Mouse (Mus musculus) forebrain, embryonic 14.5 days (tissue): ENCODE measurements around the gene Tmem51. TPM values are rescaled to one million over a fixed set of nuclear protein-coding genes. Genes with fewer than 3 reads are reported as not detected.
A peak's percentile ranks its signal among the peaks of the same experiment; 100 is the strongest.

Source experiments
- ATAC-seq: fragments of 200-750 bp; cut with Nextera tagmentation; 2 replicates; pipeline ENCODE4 v1.8.0; 2017; ENCODE audit warnings: mild to moderate bottlenecking, moderate library complexity
- DNase-seq: peaks from one replicate; pipeline ENCODE4 v3.0.0-alpha.2; 2015; ENCODE audit warnings: low spot score
- H3K27ac ChIP-seq: fragments of 300-500 bp; sonication (generic); 2 replicates; pipeline ENCODE4 v1.5.1; 2014; ENCODE audit warnings: low read depth, mild to moderate bottlenecking, control low read depth, low read length, moderate library complexity
- H3K27me3 ChIP-seq: fragments of 300-500 bp; sonication (generic); replicated peaks from 2 replicates; pipeline ENCODE4 v1.6.1; 2014; ENCODE audit warnings: low read length, control low read depth, mixed read lengths; ENCODE audit not compliant: control insufficient read depth, insufficient read depth
- H3K36me3 ChIP-seq: fragments of 300-500 bp; sonication (generic); 2 replicates; pipeline ENCODE4 v1.6.1; 2014; ENCODE audit warnings: low read length, control low read depth; ENCODE audit not compliant: control insufficient read depth, insufficient read depth
- H3K4me1 ChIP-seq: fragments of 300-500 bp; sonication (generic); 2 replicates; pipeline ENCODE4 v1.6.1; 2014; ENCODE audit warnings: antibody characterized with exemption, low read length, control low read depth; ENCODE audit not compliant: control insufficient read depth, insufficient read depth
- H3K4me2 ChIP-seq: fragments of 300-500 bp; sonication (generic); 2 replicates; pipeline ENCODE4 v1.6.1; 2014; ENCODE audit warnings: mild to moderate bottlenecking, control low read depth, low read length
- H3K4me3 ChIP-seq: fragments of 300-500 bp; sonication (generic); 2 replicates; pipeline ENCODE4 v1.5.1; 2014; ENCODE audit warnings: low read depth, low read length, control low read depth
- H3K9ac ChIP-seq: fragments of 300-500 bp; sonication (generic); 2 replicates; pipeline ENCODE4 v1.6.1; 2014; ENCODE audit warnings: mild to moderate bottlenecking, low read length, control low read depth, moderate library complexity
- H3K9me3 ChIP-seq: fragments of 300-500 bp; sonication (generic); replicated peaks from 2 replicates; pipeline ENCODE4 v1.6.1; 2016; ENCODE audit warnings: low read length, control low read depth, mixed read lengths; ENCODE audit not compliant: control insufficient read depth
- WGBS: fragments of 180-500 bp; shearing (Covaris S2); extraction: QIAGEN DNeasy Blood & Tissue Kit; methylation state at CpG from one replicate; pipeline ENCODE4 v1.1.7; 2014; 5-methylcytosine and 5-hydroxymethylcytosine counted together
- polyA plus RNA-seq: library from polyadenylated mRNA; unstranded; fragments of >200 nt; fragmentation: Nextera tagmentation; extraction: Ambion mirVana; gene quantifications from 2 replicates; pipeline ENCODE4 v1.2.1, GENCODE M21; 2014

The Tmem51 gene
- polyA plus RNA-seq, 1 experiment from 2014 or later, result 6.5 TPM

DNA sequence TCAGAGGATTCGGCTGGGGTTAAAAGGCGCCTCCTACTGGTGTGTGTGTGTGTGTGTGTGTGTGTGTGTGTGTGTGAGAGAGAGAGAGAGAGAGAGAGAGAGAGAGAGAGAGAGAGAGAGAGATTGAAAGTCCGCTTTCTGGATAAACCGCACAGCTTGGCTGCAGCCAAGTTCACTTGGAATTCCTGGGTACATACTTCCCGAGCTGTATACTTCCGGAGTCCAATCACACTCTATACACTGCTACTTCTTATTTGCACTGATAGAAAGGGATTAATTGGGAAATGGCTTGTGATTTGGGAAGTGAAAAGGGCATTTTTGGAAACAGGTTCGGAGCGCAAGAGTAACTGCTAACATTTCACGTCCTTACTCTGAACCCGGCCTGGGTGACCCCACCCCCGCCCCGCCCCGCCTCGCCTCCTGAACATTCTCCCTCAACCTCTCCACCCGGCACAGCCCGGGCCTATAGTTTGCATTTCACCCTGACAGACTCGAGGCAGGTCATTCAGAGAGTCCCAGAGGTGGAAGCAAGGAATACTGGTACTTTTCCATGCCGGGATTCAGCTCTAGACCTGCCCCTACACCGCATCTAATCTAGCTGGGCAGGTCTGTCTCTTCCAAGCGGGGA, 946 bp upstream of the Tmem51 start:
- Histone ChIP-seq H3K4me1 (peaks cover 6% of the 10 kb centered on the region), H3K9me3 (no peaks in the 10 kb centered on the region), H3K4me2 (peak overlapping the region; percentile 97), H3K27me3 (peaks cover 31% of the 10 kb centered on the region), H3K36me3 (no peaks in the 10 kb centered on the region), H3K9ac (no peak overlapping the region; the same call in 1 of the 2 replicates), H3K27ac (no peak overlapping the region), H3K4me3 (peak overlapping the region; percentile 53)
- 5% methylated on average over 20 of the region's 20 CpGs for WGBS
- DNase-seq (no peak), ATAC-seq (no peak)

DNA sequence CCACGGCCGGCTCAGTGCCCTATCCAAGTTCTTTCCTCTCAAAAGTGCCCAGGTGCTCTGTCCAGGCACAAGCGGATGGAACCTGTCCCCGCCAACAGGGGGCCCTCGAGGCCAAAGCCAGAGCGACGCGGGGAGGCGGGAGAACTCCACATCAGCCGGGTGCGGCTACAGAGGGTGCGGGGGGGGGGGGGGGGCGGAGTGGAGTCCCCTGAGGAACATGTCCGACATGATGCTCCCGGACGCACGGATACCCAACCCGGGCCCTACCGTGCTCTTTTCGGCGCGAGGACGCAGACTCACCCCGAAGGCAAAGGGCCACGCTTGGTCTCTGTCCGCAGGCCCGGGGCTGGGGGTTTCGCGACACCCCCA, 358 bp downstream of the Tmem51 start:
- DNase-seq, result peak; percentile 66
- Histone ChIP-seq H3K4me2 (peak overlapping the region; percentile 97), H3K4me1 (peaks cover 6% of the 10 kb centered on the region), H3K9ac (peak overlapping the region; percentile 65), H3K9me3 (no peaks in the 10 kb centered on the region), H3K36me3 (no peaks in the 10 kb centered on the region), H3K27me3 (peaks cover 31% of the 10 kb centered on the region), H3K27ac (0 out of 2 replicates have a peak overlapping the region, but pooled peaks have one; percentile 2), H3K4me3 (peak overlapping the region; percentile 53)
- ATAC-seq, result peak; percentile 45
- WGBS, result 1% methylated on average over 26 of the region's 29 CpGs

GRCm38 (mm10) chr4:142083193-142083592, 911 bp downstream of the Tmem51 start:
- Histone ChIP-seq H3K4me1 (peaks cover 6% of the 10 kb centered on the region), H3K27ac (no peak overlapping the region), H3K4me2 (peak overlapping the region; percentile 97), H3K9ac (no peak overlapping the region; the same call in 1 of the 2 replicates), H3K27me3 (peaks cover 31% of the 10 kb centered on the region), H3K9me3 (no peaks in the 10 kb centered on the region), H3K4me3 (peak overlapping the region; percentile 53; the same call in 1 of the 2 replicates), H3K36me3 (no peaks in the 10 kb centered on the region)
- 59% methylated on average over 6 of the region's 6 CpGs for WGBS
- no peak for ATAC-seq
- no peak for DNase-seq

- Histone ChIP-seq H3K27ac (no peak overlapping the region), H3K9ac (no peak overlapping the region), H3K36me3 (no peaks in the 10 kb centered on the region), H3K4me2 (no peak overlapping the region), H3K27me3 (peaks cover 31% of the 10 kb centered on the region), H3K4me1 (peaks cover 6% of the 10 kb centered on the region), H3K4me3 (no peak overlapping the region), H3K9me3 (no peaks in the 10 kb centered on the region)
- ATAC-seq (no peak), DNase-seq (no peak)
- WGBS, result 83% methylated on average over 4 of the region's 4 CpGs
These were observed 1.4 kb downstream of the Tmem51 start for GRCm38 (mm10) chr4:142082703-142083102.

DNA sequence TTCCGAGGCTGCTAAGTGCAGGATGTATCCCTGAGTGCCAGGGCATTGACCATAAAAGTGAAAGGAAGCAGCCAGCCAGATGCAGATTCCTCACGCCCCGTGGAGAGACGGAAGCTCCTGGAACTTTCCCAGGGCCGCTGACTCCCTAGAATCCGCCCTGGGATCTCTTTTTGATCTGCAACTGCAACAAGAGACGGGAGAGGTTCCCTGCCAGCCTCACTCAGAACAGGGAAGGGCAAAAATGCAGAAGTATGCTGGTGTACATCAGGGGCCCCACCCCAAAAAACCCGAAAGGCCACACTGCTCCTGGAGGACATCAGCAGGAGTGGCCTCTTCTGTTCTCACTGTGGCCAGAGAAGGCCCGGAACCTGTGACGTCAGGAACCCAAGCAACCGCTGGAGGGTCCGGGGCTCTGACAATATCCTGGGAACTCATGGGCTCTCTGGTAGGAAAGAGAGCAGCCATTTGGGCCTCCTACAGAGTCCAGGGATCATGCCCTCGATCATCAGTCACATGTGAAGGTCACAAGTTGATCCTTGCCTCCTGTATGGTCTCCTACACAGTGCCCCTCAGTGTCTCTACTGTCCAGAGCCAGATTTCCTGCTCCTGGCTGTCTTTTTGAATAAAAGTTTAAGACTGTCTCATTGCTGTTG, 2.3 kb downstream of the Tmem51 start:
- H3K9ac ChIP-seq, result no peak overlapping the region
- no peak overlapping the region for H3K4me2 ChIP-seq
- no peak for DNase-seq
- no peak for ATAC-seq
- H3K27ac ChIP-seq, result no peak overlapping the region
- peaks cover 6% of the 10 kb centered on the region for H3K4me1 ChIP-seq
- H3K36me3 ChIP-seq, result no peaks in the 10 kb centered on the region
- no peaks in the 10 kb centered on the region for H3K9me3 ChIP-seq
- WGBS, result 65% methylated on average over 13 of the region's 13 CpGs
- peaks cover 27% of the 10 kb centered on the region for H3K27me3 ChIP-seq
- H3K4me3 ChIP-seq, result no peak overlapping the region

- H3K4me2 ChIP-seq, result no peak overlapping the region
- WGBS, result 64% methylated on average over 16 of the region's 18 CpGs
- DNase-seq, result peak; percentile 67
- peaks cover 20% of the 10 kb centered on the region for H3K27me3 ChIP-seq
- ATAC-seq, result peak; percentile 40; the same call in 1 of the 2 replicates
- H3K36me3 ChIP-seq, result no peaks in the 10 kb centered on the region
- H3K4me3 ChIP-seq, result no peak overlapping the region
- H3K27ac ChIP-seq, result no peak overlapping the region
- peaks cover 6% of the 10 kb centered on the region for H3K4me1 ChIP-seq
- no peaks in the 10 kb centered on the region for H3K9me3 ChIP-seq
- no peak overlapping the region for H3K9ac ChIP-seq
These were observed 3.0 kb downstream of the Tmem51 start for GRCm38 (mm10) chr4:142080901-142081630.

DNA sequence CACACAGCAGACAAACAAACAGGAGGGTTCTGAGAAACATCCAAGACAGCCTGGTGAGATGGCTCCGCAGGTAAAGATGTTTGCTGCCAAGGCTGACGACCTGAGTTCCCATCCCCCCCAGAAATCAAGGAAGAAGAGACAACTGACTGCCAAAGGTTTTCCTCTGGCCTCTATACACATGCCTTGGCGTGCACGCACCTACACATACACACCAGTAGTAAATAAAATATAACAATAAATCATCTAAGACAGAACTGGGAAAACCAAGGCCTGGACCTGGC, 3.7 kb downstream of the Tmem51 start:
- DNase-seq, result no peak
- Histone ChIP-seq H3K4me2 (no peak overlapping the region), H3K36me3 (no peaks in the 10 kb centered on the region), H3K9ac (no peak overlapping the region), H3K4me3 (no peak overlapping the region), H3K27me3 (peaks cover 17% of the 10 kb centered on the region), H3K27ac (no peak overlapping the region), H3K4me1 (peaks cover 6% of the 10 kb centered on the region), H3K9me3 (no peaks in the 10 kb centered on the region)
- no peak for ATAC-seq
- WGBS, result 79% methylated on average over 4 of the region's 4 CpGs

GRCm38 (mm10) chr4:142079629-142080486, 4.2 kb downstream of the Tmem51 start:
- H3K9ac ChIP-seq, result no peak overlapping the region
- no peaks in the 10 kb centered on the region for H3K9me3 ChIP-seq
- H3K4me3 ChIP-seq, result no peak overlapping the region
- WGBS, result 86% methylated on average over 14 of the region's 14 CpGs
- no peak overlapping the region for H3K4me2 ChIP-seq
- no peak overlapping the region for H3K27ac ChIP-seq
- H3K36me3 ChIP-seq, result no peaks in the 10 kb centered on the region
- ATAC-seq (no peak), DNase-seq (no peak)
- peaks cover 6% of the 10 kb centered on the region for H3K4me1 ChIP-seq
- H3K27me3 ChIP-seq, result peaks cover 11% of the 10 kb centered on the region
